Mouse (Mus musculus): Measurements from ENCODE around the gene Fyttd1. TPM values are rescaled to one million over a fixed set of nuclear protein-coding genes. Genes with fewer than 3 reads are reported as not detected.

Gene Fyttd1
- polyA plus RNA-seq, 1 experiment from 2014 or later: 103 TPM

DNA sequence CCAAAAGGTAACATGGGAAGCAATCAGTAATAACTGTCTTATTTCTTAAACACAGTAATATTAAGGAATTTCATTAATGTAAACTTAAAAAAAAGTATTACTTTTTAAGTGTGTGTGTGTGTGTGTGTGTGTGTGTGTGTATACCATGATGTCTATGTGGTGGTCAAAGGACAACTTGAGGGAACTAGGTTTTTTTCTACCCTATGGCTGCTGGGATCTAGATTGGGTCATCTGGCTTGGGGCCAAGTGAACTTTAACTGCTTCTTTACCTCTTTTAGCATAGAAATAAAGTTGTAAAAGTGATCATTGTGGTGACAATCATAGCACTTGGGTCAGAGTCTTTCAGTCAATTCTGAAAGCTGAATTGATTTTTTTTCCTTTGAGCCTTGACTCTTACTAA, 18.8 kb downstream of the Fyttd1 start:
- H3K36me3 ChIP-seq (ENCODE audit: control insufficient read depth, insufficient read depth, low read length): peaks cover 85% of the 10 kb centered on the region

DNA sequence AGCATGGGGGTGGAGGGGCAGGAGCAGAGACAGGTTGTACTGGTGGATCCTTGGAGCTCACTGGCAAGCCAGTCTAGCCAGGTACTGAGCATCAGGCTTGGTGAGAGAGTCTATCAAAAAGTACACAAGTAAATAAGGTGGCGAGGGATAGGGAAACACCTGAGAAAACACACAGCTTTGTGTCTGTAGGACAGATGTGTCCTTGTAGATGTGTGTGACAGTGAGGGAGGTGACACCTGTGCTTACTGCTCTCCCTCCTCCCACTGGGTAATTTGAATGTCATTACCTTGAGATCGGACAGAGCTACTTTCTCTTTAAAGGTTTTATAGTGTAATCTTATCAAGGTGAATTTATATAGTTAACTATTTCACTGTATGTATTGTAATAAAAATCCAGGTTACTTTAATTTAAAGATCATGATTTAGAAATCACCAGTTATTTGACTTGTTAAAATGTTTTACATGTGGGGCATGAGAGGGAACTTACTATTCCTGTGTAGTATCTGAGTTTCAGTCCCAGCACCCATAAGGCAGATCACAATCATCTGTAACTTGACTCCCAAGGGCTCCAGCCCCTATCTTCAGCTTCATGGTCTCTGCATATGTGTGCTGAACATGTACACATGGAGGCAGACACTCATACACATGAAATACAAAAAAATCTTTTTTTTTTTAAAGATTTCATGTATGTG, 24.2 kb downstream of the Fyttd1 start:
- H3K27me3 ChIP-seq (replicated peaks; ENCODE audit: control insufficient read depth, insufficient read depth, low read length): no peaks in the 10 kb centered on the region
- ATAC-seq (replicated peaks; ENCODE audit: low FRiP score, low TSS enrichment, low read depth) (no peak), DNase-seq (ENCODE audit: low spot score) (no peak)
- H3K4me2 ChIP-seq (ENCODE audit: low read length): no peak overlapping the region
- H3K27ac ChIP-seq (ENCODE audit: low read depth): no peak overlapping the region
- H3K36me3 ChIP-seq (ENCODE audit: control insufficient read depth, insufficient read depth, low read length): peaks cover 60% of the 10 kb centered on the region
- H3K4me3 ChIP-seq (ENCODE audit: low read depth, low read length): no peak overlapping the region
- H3K4me1 ChIP-seq (replicated peaks; ENCODE audit: control insufficient read depth, insufficient read depth, low read length): no peaks in the 10 kb centered on the region
- H3K9me3 ChIP-seq (ENCODE audit: control insufficient read depth, low read length): no peaks in the 10 kb centered on the region
- WGBS: 81% methylated on average over 2 of the region's 2 CpGs
- no peak overlapping the region for H3K9ac ChIP-seq (ENCODE audit: low read length)

More for the DNA sequence above, 18.8 kb downstream of the Fyttd1 start:
- no peak overlapping the region for H3K4me2 ChIP-seq (ENCODE audit: low read length)
- ATAC-seq (replicated peaks; ENCODE audit: low FRiP score, low TSS enrichment, low read depth) (no peak), DNase-seq (ENCODE audit: low spot score) (no peak)
- H3K4me3 ChIP-seq (ENCODE audit: low read depth, low read length): no peak overlapping the region
- no peak overlapping the region for H3K27ac ChIP-seq (ENCODE audit: low read depth)
- no peak overlapping the region for H3K9ac ChIP-seq (ENCODE audit: low read length)
- no peaks in the 10 kb centered on the region for H3K27me3 ChIP-seq (replicated peaks; ENCODE audit: control insufficient read depth, insufficient read depth, low read length)
- H3K9me3 ChIP-seq (ENCODE audit: control insufficient read depth, low read length): no peaks in the 10 kb centered on the region
- H3K4me1 ChIP-seq (replicated peaks; ENCODE audit: control insufficient read depth, insufficient read depth, low read length): no peaks in the 10 kb centered on the region

DNA sequence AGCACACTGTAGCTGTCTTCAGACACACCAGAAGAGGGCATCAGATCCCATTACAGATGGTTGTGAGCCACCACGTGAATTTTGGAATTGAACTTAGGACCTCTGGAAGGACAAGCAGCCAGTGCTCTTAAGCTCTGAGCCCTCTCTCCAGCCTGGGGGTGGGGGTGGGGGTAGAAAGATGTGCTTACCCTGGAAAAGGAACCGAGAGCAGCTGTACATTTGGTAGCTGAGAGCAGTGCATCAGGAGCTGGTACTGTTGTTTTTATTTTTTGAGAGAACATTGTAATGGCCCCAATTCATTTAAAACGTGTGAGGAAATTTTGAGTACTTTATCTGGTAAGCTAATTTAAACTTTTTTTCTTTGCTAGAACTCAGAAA, 24.7 kb downstream of the Fyttd1 start:
- Histone ChIP-seq H3K4me2 (ENCODE audit: low read length) (no peak overlapping the region), H3K36me3 (ENCODE audit: control insufficient read depth, insufficient read depth, low read length) (peaks cover 64% of the 10 kb centered on the region), H3K9me3 (ENCODE audit: control insufficient read depth, low read length) (no peaks in the 10 kb centered on the region), H3K4me1 (replicated peaks; ENCODE audit: control insufficient read depth, insufficient read depth, low read length) (no peaks in the 10 kb centered on the region), H3K27me3 (replicated peaks; ENCODE audit: control insufficient read depth, insufficient read depth, low read length) (no peaks in the 10 kb centered on the region), H3K9ac (ENCODE audit: low read length) (no peak overlapping the region), H3K27ac (ENCODE audit: low read depth) (no peak overlapping the region), H3K4me3 (ENCODE audit: low read depth, low read length) (no peak overlapping the region)
- DNase-seq (ENCODE audit: low spot score): no peak
- WGBS: 66% methylated on average over 3 of the region's 3 CpGs
- ATAC-seq (replicated peaks; ENCODE audit: low FRiP score, low TSS enrichment, low read depth): no peak

DNA sequence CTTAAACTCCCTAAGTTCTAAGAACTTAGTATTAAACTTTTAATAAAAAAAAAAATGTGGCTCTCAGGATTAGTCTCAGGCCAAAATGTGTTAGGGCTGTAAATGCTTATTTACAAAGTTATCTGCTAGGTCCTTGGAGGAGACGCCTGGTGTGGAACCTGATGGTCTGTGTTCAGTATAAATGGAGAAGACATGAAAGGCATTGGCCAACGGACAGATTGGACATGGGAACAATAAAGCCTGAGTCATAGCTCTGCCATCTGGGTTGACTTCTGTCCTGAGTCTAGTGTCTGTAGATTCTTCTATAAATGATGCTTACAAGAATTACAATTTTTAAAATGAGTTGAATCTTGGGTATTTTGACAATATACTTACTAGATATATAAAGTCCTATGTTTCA, 28.9 kb downstream of the Fyttd1 start:
- Histone ChIP-seq H3K27ac (ENCODE audit: low read depth) (no peak overlapping the region), H3K4me2 (ENCODE audit: low read length) (no peak overlapping the region), H3K4me3 (ENCODE audit: low read depth, low read length) (no peak overlapping the region), H3K4me1 (replicated peaks; ENCODE audit: control insufficient read depth, insufficient read depth, low read length) (no peaks in the 10 kb centered on the region), H3K36me3 (ENCODE audit: control insufficient read depth, insufficient read depth, low read length) (peaks cover 30% of the 10 kb centered on the region), H3K27me3 (replicated peaks; ENCODE audit: control insufficient read depth, insufficient read depth, low read length) (no peaks in the 10 kb centered on the region), H3K9me3 (ENCODE audit: control insufficient read depth, low read length) (no peaks in the 10 kb centered on the region), H3K9ac (ENCODE audit: low read length) (no peak overlapping the region)
- 83% methylated on average over 2 of the region's 2 CpGs for WGBS
- DNase-seq (ENCODE audit: low spot score): no peak
- no peak for ATAC-seq (replicated peaks; ENCODE audit: low FRiP score, low TSS enrichment, low read depth)

DNA sequence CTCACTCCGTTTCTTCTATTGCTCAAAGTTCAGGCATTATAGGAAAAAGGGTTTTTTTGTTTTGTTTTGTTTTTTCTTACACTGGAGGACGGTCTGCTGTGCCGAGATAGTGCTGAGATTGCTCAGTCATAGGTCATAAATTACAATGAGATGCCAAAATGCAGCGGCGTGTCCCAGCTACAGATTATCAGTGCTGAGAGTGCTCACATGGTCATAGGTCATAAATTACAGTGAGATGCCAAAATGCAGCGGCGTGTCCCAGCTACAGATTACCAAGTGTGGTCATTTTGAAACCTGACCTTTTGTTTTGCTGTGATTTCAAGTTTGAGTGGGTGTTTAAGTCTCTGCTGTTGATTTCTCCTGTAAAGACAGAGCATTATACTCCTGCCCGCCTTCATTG, 29.4 kb downstream of the Fyttd1 start:
- Histone ChIP-seq H3K4me1 (replicated peaks; ENCODE audit: control insufficient read depth, insufficient read depth, low read length) (no peaks in the 10 kb centered on the region), H3K4me3 (ENCODE audit: low read depth, low read length) (no peak overlapping the region), H3K4me2 (ENCODE audit: low read length) (no peak overlapping the region), H3K9me3 (ENCODE audit: control insufficient read depth, low read length) (no peaks in the 10 kb centered on the region), H3K27ac (ENCODE audit: low read depth) (no peak overlapping the region), H3K27me3 (replicated peaks; ENCODE audit: control insufficient read depth, insufficient read depth, low read length) (no peaks in the 10 kb centered on the region), H3K36me3 (ENCODE audit: control insufficient read depth, insufficient read depth, low read length) (peaks cover 25% of the 10 kb centered on the region), H3K9ac (ENCODE audit: low read length) (no peak overlapping the region)
- DNase-seq (ENCODE audit: low spot score): no peak
- WGBS: 62% methylated on average over 8 of the region's 8 CpGs
- no peak for ATAC-seq (replicated peaks; ENCODE audit: low FRiP score, low TSS enrichment, low read depth)

DNA sequence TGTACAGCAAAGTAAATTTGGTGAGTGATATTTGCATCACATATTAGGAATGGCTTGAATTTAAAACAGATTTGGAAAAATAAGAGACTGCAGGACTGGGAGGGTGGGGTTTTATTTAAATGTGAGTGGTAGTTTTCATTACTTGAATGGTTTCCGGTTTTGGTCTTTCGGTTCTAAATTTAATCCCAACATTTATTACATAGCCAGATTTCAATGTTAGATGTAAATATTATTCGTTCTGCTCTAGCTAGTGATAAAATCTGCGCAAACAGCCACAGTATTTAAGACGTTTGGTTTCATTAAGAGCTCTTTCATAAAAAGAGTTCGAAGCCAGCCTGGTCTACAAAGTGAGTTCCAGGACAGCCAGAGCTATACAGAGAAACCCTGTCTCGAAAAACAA, 35.9 kb downstream of the Fyttd1 start:
- WGBS: 58% methylated on average over 7 of the region's 7 CpGs
- H3K27ac ChIP-seq (ENCODE audit: low read depth): no peak overlapping the region

DNA sequence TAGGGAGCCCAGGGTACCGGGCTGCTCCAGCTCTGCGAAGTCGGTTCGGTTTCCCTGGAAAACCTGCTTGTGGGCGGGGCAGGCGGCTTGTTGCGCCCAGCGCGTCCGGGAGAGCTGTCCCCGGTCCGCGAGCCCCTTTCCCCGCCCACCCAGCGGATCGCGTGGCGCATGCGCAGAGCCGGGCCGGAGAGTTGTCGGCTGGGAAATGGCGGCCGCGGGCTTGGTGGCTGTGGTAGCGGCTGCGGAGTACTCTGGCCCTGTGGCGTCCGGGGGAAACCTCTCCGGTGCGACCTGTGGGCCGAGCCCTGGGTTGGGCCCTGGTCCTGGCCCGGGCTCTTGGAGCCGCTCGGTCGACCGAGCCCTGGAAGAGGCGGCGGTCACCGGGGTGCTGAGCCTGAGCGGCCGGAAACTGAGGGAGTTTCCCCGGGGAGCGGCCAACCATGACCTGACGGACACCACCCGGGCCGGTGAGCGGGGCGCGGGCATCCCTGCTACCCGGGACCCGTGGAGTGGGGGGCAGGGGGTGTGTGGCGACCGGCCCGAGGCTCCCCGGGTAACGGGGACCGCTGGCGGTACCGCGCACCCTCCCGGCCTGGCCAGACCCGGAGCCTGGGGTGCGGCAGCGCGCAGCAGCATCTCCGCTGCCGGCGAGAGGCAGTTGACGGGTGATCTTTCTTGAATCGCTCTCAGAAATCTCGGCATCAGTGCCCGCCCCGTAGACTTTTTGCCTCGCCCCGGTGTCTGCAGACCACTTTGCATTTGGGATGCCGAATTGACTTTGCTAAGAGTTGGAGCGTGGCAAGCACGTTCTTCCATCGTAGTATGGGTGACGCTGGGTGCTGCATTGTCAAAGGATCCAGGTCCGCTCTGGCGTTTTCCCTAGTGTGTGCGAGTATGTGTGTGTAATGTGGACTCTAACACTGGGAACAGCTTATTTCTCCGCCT, 36.9 kb downstream of the Fyttd1 start, which contains the start of gene Lrch3:
Lrch3 (plus strand) TSS at position 164 of the 945 bp plus-strand sequence.
- ATAC-seq (replicated peaks; ENCODE audit: low FRiP score, low TSS enrichment, low read depth): peak; percentile 93
- DNase-seq (ENCODE audit: low spot score): peak; percentile 98
- H3K27ac ChIP-seq (ENCODE audit: low read depth): peak within 1 kb of the TSS; percentile 84
- peak within 1 kb of the TSS; percentile 74 for H3K4me2 ChIP-seq (ENCODE audit: low read length)
- H3K9ac ChIP-seq (ENCODE audit: low read length): peak within 1 kb of the TSS; percentile 93
- H3K27me3 ChIP-seq (replicated peaks; ENCODE audit: control insufficient read depth, insufficient read depth, low read length): no peaks in the 10 kb centered on the region
- WGBS: under 1% methylated on average over 85 of the region's 85 CpGs
- peaks cover 7% of the 10 kb centered on the region for H3K4me1 ChIP-seq (replicated peaks; ENCODE audit: control insufficient read depth, insufficient read depth, low read length)
- H3K36me3 ChIP-seq (ENCODE audit: control insufficient read depth, insufficient read depth, low read length): no peaks in the 10 kb centered on the region
- H3K9me3 ChIP-seq (ENCODE audit: control insufficient read depth, low read length): no peaks in the 10 kb centered on the region
- peak within 1 kb of the TSS; percentile 94 for H3K4me3 ChIP-seq (ENCODE audit: low read depth, low read length)

More for the DNA sequence above, 35.9 kb downstream of the Fyttd1 start:
- H3K9me3 ChIP-seq (ENCODE audit: control insufficient read depth, low read length): no peaks in the 10 kb centered on the region
- ATAC-seq (replicated peaks; ENCODE audit: low FRiP score, low TSS enrichment, low read depth) (no peak), DNase-seq (ENCODE audit: low spot score) (no peak)
- H3K9ac ChIP-seq (ENCODE audit: low read length): peak overlapping the region; percentile 93
- peaks cover 7% of the 10 kb centered on the region for H3K4me1 ChIP-seq (replicated peaks; ENCODE audit: control insufficient read depth, insufficient read depth, low read length)
- H3K36me3 ChIP-seq (ENCODE audit: control insufficient read depth, insufficient read depth, low read length): no peaks in the 10 kb centered on the region
- peak overlapping the region; percentile 59 for H3K4me2 ChIP-seq (ENCODE audit: low read length)
- H3K4me3 ChIP-seq (ENCODE audit: low read depth, low read length): peak overlapping the region; percentile 94
- H3K27me3 ChIP-seq (replicated peaks; ENCODE audit: control insufficient read depth, insufficient read depth, low read length): no peaks in the 10 kb centered on the region

DNA sequence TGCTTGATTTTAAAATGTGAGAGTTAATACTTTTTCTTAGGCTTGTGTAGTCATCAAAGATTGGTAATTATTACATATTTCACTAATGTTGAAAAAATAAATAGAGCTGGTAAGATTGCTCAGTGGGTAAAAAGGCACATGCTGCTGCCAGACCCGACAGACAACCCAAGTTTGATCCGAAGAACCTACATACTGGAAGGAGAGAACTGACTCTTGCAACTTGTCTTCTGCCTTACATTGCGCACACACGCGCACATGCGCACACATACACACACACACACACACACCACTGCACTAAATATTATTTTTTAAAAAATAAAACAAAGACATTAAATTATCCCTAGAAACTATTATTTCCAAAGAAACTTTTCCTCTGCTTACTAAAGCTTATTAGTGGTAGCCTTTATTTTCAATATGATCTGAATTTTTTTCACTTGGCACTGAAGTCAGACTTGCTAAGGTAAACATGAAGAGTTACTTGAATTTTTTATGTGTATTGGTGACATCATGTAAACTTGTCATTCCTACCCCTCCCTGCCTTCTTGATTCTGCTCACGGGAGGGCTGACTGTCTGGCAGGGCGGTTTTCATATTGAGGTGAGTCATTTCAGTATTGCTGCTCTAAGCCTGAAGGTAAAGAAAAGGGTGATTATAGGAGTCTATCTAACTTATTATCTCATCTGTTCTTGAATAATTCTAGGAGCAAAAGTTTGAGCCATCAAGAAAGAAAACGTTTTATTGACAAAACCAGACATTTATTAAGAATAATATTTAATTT, 38.2 kb downstream of the Fyttd1 start:
- H3K27me3 ChIP-seq (replicated peaks; ENCODE audit: control insufficient read depth, insufficient read depth, low read length): no peaks in the 10 kb centered on the region
- 66% methylated on average over 9 of the region's 9 CpGs for WGBS
- peaks cover 7% of the 10 kb centered on the region for H3K4me1 ChIP-seq (replicated peaks; ENCODE audit: control insufficient read depth, insufficient read depth, low read length)
- no peaks in the 10 kb centered on the region for H3K9me3 ChIP-seq (ENCODE audit: control insufficient read depth, low read length)
- DNase-seq (ENCODE audit: low spot score) (no peak), ATAC-seq (replicated peaks; ENCODE audit: low FRiP score, low TSS enrichment, low read depth) (no peak)
- peak overlapping the region; percentile 94 for H3K4me3 ChIP-seq (ENCODE audit: low read depth, low read length)
- H3K4me2 ChIP-seq (ENCODE audit: low read length): peak overlapping the region; percentile 74
- peak overlapping the region; percentile 93 for H3K9ac ChIP-seq (ENCODE audit: low read length)
- no peaks in the 10 kb centered on the region for H3K36me3 ChIP-seq (ENCODE audit: control insufficient read depth, insufficient read depth, low read length)
- no peak overlapping the region for H3K27ac ChIP-seq (ENCODE audit: low read depth)

Measured in intestine, embryonic 14.5 days (tissue).